Mouse (Mus musculus) cortical plate, adult 2 months (tissue): Measurements from ENCODE around the gene Nek4.

Experiments used
- CTCF ChIP-seq: fragments of 200-500 bp; IDR thresholded peaks from 2 replicates; pipeline ENCODE4 v1.5.1; 2011; ENCODE audit warnings: mild to moderate bottlenecking, control low read depth, low read length; ENCODE audit not compliant: insufficient read depth; ENCODE audit errors: extremely low read depth
- POLR2A ChIP-seq: fragments of 200-500 bp; IDR thresholded peaks from 2 replicates; pipeline ENCODE4 v1.6.1; 2011; ENCODE audit warnings: mild to moderate bottlenecking, low read length, control low read depth; ENCODE audit not compliant: insufficient read depth; ENCODE audit errors: extremely low read depth

GRCm38 (mm10) chr14:31018860-31019291 is 67.7 kb downstream of the Nek4 start, which contains the start of the genes Pbrm1 and Gnl3:
- TF ChIP-seq CTCF (no peak), POLR2A (0 out of 2 replicates have a peak, but pooled peaks have one; percentile 48)
